Mouse (Mus musculus) C2C12 (cell line): Measurements from ENCODE around the gene Clec16a.

Source experiments
- CEBPB ChIP-seq: IDR thresholded peaks from one replicate; pipeline ENCODE4 v1.6.1; 2011; ENCODE audit warnings: low read depth, mild to moderate bottlenecking, control low read depth, moderate library complexity
- CTCF ChIP-seq: IDR thresholded peaks from one replicate; pipeline ENCODE4 v1.5.1; 2011; ENCODE audit not compliant: control insufficient read depth, insufficient read depth, insufficient read length
- MAX ChIP-seq: IDR thresholded peaks from one replicate; pipeline ENCODE4 v1.6.1; 2011; ENCODE audit warnings: mild to moderate bottlenecking, control low read depth
- MYOD1 ChIP-seq: IDR thresholded peaks from one replicate; pipeline ENCODE4 v1.6.1; 2011; ENCODE audit warnings: low read depth; ENCODE audit not compliant: control insufficient read depth, insufficient read length
- MYOG ChIP-seq: IDR thresholded peaks from one replicate; pipeline ENCODE4 v1.6.1; 2011; ENCODE audit not compliant: control insufficient read depth, insufficient read length; ENCODE audit errors: extremely low read depth
- USF1 ChIP-seq: IDR thresholded peaks from one replicate; pipeline ENCODE4 v1.6.1; 2011; ENCODE audit warnings: low read depth, mild to moderate bottlenecking, control low read depth, moderate library complexity

- TF ChIP-seq CTCF (no peak), MYOG (no peak), MAX (no peak), USF1 (no peak), MYOD1 (no peak), CEBPB (no peak)
Observed at GRCm38 (mm10) chr16:10737571-10737970, 192.4 kb downstream of the Clec16a start.
